Mouse (Mus musculus) intestine, embryonic 16.5 days (tissue): ENCODE data around the gene Amph. TPM values are rescaled to one million over a fixed set of nuclear protein-coding genes. Genes with fewer than 3 reads are reported as not detected.

Source experiments
- ATAC-seq: fragments of 200-750 bp; cut with Nextera tagmentation; 2 replicates; pipeline ENCODE4 v1.8.0; 2017; ENCODE audit warnings: moderate TSS enrichment, moderate library complexity
- H3K27ac ChIP-seq: fragments of 300-500 bp; sonication (generic); 2 replicates; pipeline ENCODE4 v1.5.1; 2014; ENCODE audit warnings: mild to moderate bottlenecking, low read length
- H3K27me3 ChIP-seq: fragments of 300-500 bp; sonication (generic); replicated peaks from 2 replicates; pipeline ENCODE4 v1.6.1; 2014; ENCODE audit warnings: low read length, control low read depth, mixed read lengths; ENCODE audit not compliant: control insufficient read depth, insufficient read depth
- H3K36me3 ChIP-seq: fragments of 300-500 bp; sonication (generic); 2 replicates; pipeline ENCODE4 v1.6.1; 2014; ENCODE audit warnings: low read length, control low read depth; ENCODE audit not compliant: control insufficient read depth, insufficient read depth
- H3K4me1 ChIP-seq: fragments of 300-500 bp; sonication (generic); 2 replicates; pipeline ENCODE4 v1.6.1; 2014; ENCODE audit warnings: low read length, control low read depth, mixed read lengths; ENCODE audit not compliant: control insufficient read depth, insufficient read depth
- H3K4me2 ChIP-seq: fragments of 300-500 bp; sonication (generic); 2 replicates; pipeline ENCODE4 v1.6.1; 2014; ENCODE audit warnings: low read depth, low read length, control low read depth
- H3K4me3 ChIP-seq: fragments of 300-500 bp; sonication (generic); 2 replicates; pipeline ENCODE4 v1.5.1; 2014; ENCODE audit warnings: mild to moderate bottlenecking, low read length
- H3K9ac ChIP-seq: fragments of 300-500 bp; sonication (generic); 2 replicates; pipeline ENCODE4 v1.6.1; 2014; ENCODE audit warnings: low read depth, low read length
- H3K9me3 ChIP-seq: fragments of 300-500 bp; sonication (generic); 2 replicates; pipeline ENCODE4 v1.6.1; 2016; ENCODE audit warnings: low read length, control low read depth; ENCODE audit not compliant: control insufficient read depth
- WGBS: fragments of 180-500 bp; shearing (Covaris S2); extraction: QIAGEN DNeasy Blood & Tissue Kit; methylation state at CpG from one replicate; pipeline ENCODE4 v1.1.7; 2014; 5-methylcytosine and 5-hydroxymethylcytosine counted together
- polyA plus RNA-seq: library from polyadenylated mRNA; unstranded; fragments of >200 nt; fragmentation: Nextera tagmentation; extraction: Ambion mirVana; gene quantifications from 2 replicates; pipeline ENCODE4 v1.2.1, GENCODE M21; 2015

The Amph gene
- polyA plus RNA-seq, 1 experiment from 2014 or later: 1.8 TPM

DNA sequence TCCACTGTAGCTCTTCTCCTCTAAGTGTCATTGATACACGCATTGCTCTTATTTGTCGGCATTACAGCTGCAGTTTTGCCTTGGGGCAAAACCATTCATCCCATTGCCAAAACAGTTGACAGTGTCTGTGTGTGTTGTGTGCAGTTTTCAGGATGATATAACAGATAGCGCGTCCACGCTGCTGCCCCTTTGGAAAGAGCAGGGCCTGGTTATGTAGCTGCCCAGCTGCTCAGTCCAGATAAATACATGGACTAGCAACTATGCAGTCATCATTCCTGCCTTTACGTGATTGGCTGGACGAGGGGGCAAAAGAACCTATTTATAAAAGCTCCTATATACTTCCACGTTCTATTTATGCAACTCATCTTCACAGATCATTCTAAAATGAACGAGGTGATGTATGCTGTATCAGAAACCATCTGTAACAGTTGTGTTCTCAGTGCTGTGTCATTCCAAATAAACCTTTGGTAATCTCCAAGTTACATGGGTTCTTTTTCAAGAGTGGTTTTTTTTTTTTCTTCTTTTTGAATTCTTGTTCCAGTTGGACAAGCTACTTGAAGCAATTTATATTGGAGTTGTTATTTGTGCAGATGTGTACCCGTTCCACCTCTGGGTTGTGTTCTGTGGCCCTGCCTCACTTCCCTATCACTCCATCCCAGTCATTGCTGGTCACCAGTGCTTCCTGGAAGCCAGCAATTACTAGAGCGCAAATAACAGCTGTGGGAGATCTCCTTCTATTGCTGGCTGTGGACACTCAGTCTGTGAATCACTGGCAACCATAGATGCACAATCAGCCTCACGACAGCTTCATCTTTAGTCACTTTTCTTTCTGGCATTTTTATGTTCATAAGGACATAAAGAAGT, 202.7 kb downstream of the Amph start:
- no peaks in the 10 kb centered on the region for H3K27me3 ChIP-seq
- H3K9ac ChIP-seq: no peak overlapping the region
- H3K9me3 ChIP-seq: no peaks in the 10 kb centered on the region
- WGBS: 81% methylated on average over 12 of the region's 12 CpGs
- H3K36me3 ChIP-seq: no peaks in the 10 kb centered on the region
- no peak overlapping the region for H3K4me3 ChIP-seq
- no peaks in the 10 kb centered on the region for H3K4me1 ChIP-seq
- H3K4me2 ChIP-seq: no peak overlapping the region
- H3K27ac ChIP-seq: no peak overlapping the region
- ATAC-seq: no peak

GRCm38 (mm10) chr13:19152126-19152525, 204.1 kb downstream of the Amph start:
- Histone ChIP-seq H3K27ac (no peak overlapping the region), H3K9me3 (no peaks in the 10 kb centered on the region), H3K4me2 (no peak overlapping the region), H3K4me1 (no peaks in the 10 kb centered on the region), H3K27me3 (no peaks in the 10 kb centered on the region), H3K36me3 (no peaks in the 10 kb centered on the region), H3K9ac (no peak overlapping the region), H3K4me3 (no peak overlapping the region)
- ATAC-seq: no peak
- 82% methylated on average over 3 of the region's 3 CpGs for WGBS

GRCm38 (mm10) chr13:19158484-19158883, 210.5 kb downstream of the Amph start:
- H3K27ac ChIP-seq: no peak overlapping the region
- no peaks in the 10 kb centered on the region for H3K36me3 ChIP-seq
- H3K27me3 ChIP-seq: no peaks in the 10 kb centered on the region
- 25% methylated on average over 4 of the region's 4 CpGs for WGBS
- no peak for ATAC-seq
- no peak overlapping the region for H3K4me3 ChIP-seq
- H3K9ac ChIP-seq: no peak overlapping the region
- no peaks in the 10 kb centered on the region for H3K9me3 ChIP-seq
- no peak overlapping the region for H3K4me2 ChIP-seq
- no peaks in the 10 kb centered on the region for H3K4me1 ChIP-seq

DNA sequence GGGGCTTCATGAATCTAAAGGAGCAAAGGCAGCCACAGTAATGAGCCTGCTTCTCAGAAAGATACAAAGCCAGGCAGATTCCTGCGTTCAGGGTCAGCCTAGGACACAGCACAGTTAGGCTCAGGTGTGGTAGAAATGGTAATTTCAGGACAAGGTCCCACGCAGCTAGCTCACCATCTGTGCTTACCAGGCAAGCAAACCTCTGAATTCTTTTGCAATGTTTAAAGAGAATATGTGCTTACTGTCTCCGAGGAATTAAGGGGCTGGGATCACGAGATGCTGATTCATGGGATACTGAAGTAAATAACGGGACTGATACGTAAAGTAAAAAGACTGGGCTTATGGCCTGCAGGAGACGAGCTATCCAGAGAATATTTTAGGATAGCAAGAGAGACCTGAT, 212.6 kb downstream of the Amph start:
- no peaks in the 10 kb centered on the region for H3K27me3 ChIP-seq
- H3K4me3 ChIP-seq: no peak overlapping the region
- H3K4me2 ChIP-seq: no peak overlapping the region
- H3K9me3 ChIP-seq: no peaks in the 10 kb centered on the region
- 71% methylated on average over 7 of the region's 7 CpGs for WGBS
- no peaks in the 10 kb centered on the region for H3K4me1 ChIP-seq
- no peak overlapping the region for H3K27ac ChIP-seq
- H3K9ac ChIP-seq: no peak overlapping the region
- H3K36me3 ChIP-seq: no peaks in the 10 kb centered on the region
- ATAC-seq: no peak

GRCm38 (mm10) chr13:19161111-19161510, 213.1 kb downstream of the Amph start:
- no peak for ATAC-seq
- Histone ChIP-seq H3K9ac (no peak overlapping the region), H3K27ac (no peak overlapping the region), H3K4me2 (no peak overlapping the region), H3K27me3 (no peaks in the 10 kb centered on the region), H3K4me3 (no peak overlapping the region), H3K9me3 (no peaks in the 10 kb centered on the region), H3K36me3 (no peaks in the 10 kb centered on the region), H3K4me1 (no peaks in the 10 kb centered on the region)
- 63% methylated on average over 6 of the region's 7 CpGs for WGBS

DNA sequence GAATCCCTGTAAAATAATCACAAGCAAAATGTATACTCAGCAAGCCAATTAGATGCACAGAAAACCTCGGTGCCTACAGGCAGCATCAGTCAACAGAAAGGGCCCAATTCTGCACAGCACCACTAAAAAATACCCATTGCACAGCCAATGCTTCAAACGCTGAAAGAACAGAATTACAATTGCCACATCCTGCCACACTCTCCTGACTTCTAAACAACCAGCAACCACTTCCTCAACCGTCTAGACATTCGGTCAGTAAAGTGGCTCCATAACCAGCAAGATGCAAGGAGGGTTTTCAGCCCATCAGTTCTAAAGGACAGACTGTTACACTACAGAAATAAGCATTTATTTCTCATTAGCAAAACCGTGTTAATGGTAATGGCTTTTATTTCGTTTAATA, 214.1 kb downstream of the Amph start:
- no peak for ATAC-seq

DNA sequence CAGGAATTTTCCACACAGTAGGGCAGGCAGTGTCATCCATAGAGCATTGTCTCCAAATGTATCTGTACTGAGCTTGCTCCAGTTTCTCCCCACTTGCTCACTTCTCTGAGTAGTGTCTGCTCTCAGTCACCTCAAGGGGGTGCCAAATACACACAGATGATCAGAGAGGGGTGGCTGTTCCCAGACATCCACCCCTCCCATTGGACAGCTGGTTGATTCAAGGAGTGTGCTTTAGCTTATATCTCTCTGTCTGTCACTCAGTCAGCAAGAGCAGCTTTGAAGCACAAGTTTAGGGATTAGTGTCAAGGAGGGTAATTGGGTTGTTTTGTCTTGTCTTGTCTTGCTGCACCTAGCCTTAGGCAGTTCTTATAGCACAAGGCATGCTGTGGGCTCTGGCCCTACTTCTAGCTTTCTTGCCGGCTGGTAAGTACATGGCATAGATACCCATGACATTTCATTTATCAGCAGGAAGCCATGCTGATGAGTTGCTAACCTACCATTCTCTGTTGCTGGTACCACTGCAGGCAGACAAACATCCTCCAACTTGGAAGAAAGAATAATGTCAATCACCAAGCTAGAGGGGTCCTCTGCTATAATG, 229.8 kb downstream of the Amph start:
- no peak overlapping the region for H3K4me3 ChIP-seq
- 86% methylated on average over 1 of the region's 1 CpGs for whole genome bisulfite sequencing
- H3K9ac ChIP-seq: no peak overlapping the region
- H3K4me1 ChIP-seq: no peaks in the 10 kb centered on the region
- H3K27ac ChIP-seq: no peak overlapping the region
- no peaks in the 10 kb centered on the region for H3K36me3 ChIP-seq
- ATAC-seq: peak; percentile 87
- H3K4me2 ChIP-seq: no peak overlapping the region
- H3K9me3 ChIP-seq: no peaks in the 10 kb centered on the region
- no peaks in the 10 kb centered on the region for H3K27me3 ChIP-seq

More for the DNA sequence above, 214.1 kb downstream of the Amph start:
- no peak overlapping the region for H3K4me2 ChIP-seq
- no peak overlapping the region for H3K9ac ChIP-seq
- no peaks in the 10 kb centered on the region for H3K9me3 ChIP-seq
- no peak overlapping the region for H3K4me3 ChIP-seq
- 75% methylated on average over 6 of the region's 6 CpGs for WGBS
- H3K4me1 ChIP-seq: no peaks in the 10 kb centered on the region
- no peaks in the 10 kb centered on the region for H3K27me3 ChIP-seq
- H3K36me3 ChIP-seq: no peaks in the 10 kb centered on the region
- H3K27ac ChIP-seq: no peak overlapping the region

DNA sequence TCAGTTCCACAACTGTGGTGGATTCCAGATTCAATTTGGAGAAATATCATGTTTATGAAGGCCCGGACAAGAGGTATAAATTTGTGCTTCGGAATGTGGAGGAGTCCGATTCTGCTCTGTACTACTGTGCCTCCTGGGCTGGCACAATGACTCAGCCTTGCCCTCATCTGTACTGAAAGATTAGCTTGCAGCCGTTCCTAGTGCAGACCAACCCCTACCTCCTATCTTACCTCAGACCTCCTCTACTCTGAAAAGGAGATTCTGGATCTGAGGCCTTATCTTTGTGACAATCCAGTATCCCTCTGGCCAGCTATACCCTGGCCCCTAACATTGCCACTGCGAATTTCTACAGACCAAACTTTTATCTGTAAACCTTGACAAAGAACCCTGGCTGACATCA, 230.3 kb downstream of the Amph start:
- no peak overlapping the region for H3K27ac ChIP-seq
- peak; percentile 81 for ATAC-seq

DNA sequence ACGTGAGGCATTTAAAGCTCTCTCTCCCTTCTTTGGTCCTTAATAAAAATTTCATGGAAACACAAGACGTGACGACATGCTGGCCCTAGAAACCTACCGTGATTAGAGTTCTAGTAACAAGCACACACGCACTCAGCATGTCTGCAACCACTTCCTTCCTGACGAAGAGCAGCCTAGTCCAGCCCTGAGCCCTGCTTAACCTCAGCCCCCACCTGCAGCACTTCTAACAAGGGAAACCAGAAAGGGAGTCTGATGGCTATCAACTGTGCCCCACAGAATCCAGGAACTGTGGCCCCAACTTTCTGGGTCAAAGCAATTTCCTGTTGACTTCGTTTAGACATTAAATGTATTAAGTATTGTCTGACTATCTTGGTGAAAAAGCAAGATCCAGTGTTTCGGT, 234.3 kb downstream of the Amph start:
- Histone ChIP-seq H3K4me3 (no peak overlapping the region), H3K27ac (no peak overlapping the region), H3K9ac (no peak overlapping the region), H3K36me3 (no peaks in the 10 kb centered on the region), H3K4me2 (no peak overlapping the region), H3K9me3 (no peaks in the 10 kb centered on the region), H3K27me3 (no peaks in the 10 kb centered on the region), H3K4me1 (no peaks in the 10 kb centered on the region)
- ATAC-seq: no peak
- 66% methylated on average over 8 of the region's 8 CpGs for WGBS

More for the DNA sequence above, 230.3 kb downstream of the Amph start:
- Histone ChIP-seq H3K4me3 (no peak overlapping the region), H3K9ac (no peak overlapping the region), H3K4me1 (no peaks in the 10 kb centered on the region), H3K4me2 (no peak overlapping the region), H3K27me3 (no peaks in the 10 kb centered on the region), H3K36me3 (no peaks in the 10 kb centered on the region), H3K9me3 (no peaks in the 10 kb centered on the region)
- WGBS: 79% methylated on average over 5 of the region's 5 CpGs
